Mouse (Mus musculus): Measurements from ENCODE around the gene Cmklr1. TPM values are rescaled to one million over a fixed set of nuclear protein-coding genes. Genes with fewer than 3 reads are reported as not detected.

The Cmklr1 gene
- polyA plus RNA-seq, 1 experiment from 2014 or later: 2.6 TPM

DNA sequence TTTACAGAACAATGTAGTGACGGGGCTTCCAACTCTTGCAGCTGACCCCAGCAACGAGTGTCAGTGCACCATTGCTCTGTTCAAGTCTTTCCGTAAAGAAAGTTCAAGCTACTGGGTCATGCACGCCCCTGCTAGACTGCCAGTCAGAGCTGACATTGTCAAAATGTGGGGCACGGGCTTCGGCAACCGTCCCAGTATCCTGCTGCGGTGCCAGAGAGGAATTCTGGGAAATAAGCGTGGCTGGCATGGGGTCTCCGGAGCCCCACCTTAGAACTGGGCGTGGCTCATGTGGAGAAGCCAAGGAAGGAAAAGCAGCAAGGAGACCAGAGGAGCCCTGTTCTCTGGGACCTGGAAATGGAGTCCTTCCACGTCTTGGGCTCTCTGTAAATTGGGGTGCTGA lies 84.4 kb downstream of the Cmklr1 start:
- 68% methylated on average over 12 of the region's 12 CpGs for WGBS
- Histone ChIP-seq H3K27ac (replicated peaks) (no peak overlapping the region), H3K27me3 (ENCODE audit: control insufficient read depth, insufficient read depth, low read length) (no peaks in the 10 kb centered on the region), H3K9me3 (ENCODE audit: control insufficient read depth, low read length) (no peaks in the 10 kb centered on the region), H3K4me3 (ENCODE audit: low read depth, low read length) (no peak overlapping the region), H3K4me1 (replicated peaks; ENCODE audit: control insufficient read depth, insufficient read depth) (no peaks in the 10 kb centered on the region), H3K4me2 (replicated peaks; ENCODE audit: low read depth) (no peak overlapping the region), H3K9ac (ENCODE audit: low read length) (no peak overlapping the region), H3K36me3 (ENCODE audit: control insufficient read depth, insufficient read depth, low read length) (no peaks in the 10 kb centered on the region)
- no peak for ATAC-seq (ENCODE audit: low FRiP score, low TSS enrichment)
- no peak for DNase-seq (ENCODE audit: low spot score)
- no peak for TF ChIP-seq EP300 (optimal IDR thresholded peaks at IDR 0.05)
- TF ChIP-seq CTCF (IDR thresholded peaks at IDR 0.05; ENCODE audit: low read depth): no peak

DNA sequence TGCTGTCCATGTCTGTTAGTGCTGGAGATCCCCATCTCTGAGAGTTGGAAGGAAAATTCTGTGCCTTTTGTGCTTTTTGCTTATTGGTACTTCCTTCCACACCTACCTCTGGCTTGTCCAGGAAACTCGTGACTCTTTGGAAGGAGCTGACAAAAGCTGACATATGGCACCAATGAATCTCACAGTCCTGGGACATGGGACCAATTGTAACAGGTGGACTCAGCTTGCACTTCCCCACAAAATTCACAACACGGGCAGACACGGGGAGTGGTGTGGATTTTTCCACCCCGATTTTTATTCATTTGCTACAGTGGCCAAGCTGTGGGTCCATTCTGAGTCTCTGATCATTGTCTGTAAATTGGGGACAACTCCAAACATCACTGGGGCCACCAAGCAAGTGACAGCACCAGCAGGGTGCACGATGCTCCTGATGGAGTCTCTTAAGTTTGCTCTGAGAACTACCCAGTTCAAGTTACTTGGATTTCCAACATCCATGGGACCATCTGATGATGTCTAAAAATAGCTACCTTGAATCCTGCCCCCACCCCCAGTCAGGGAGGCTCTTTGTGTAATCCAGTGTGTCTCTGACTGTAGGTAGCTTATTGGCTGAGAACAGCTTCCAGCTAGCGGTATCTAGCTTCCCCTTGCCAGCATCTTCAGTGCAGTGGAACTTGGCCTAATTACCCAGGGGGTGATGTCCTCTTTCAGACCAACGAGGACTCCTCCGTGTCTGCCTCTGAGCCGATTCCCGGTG lies 84.9 kb downstream of the Cmklr1 start:
- no peak for TF ChIP-seq EP300 (optimal IDR thresholded peaks at IDR 0.05)
- no peak for TF ChIP-seq CTCF (IDR thresholded peaks at IDR 0.05; ENCODE audit: low read depth)
- Histone ChIP-seq H3K4me1 (replicated peaks; ENCODE audit: control insufficient read depth, insufficient read depth) (no peaks in the 10 kb centered on the region), H3K4me3 (ENCODE audit: low read depth, low read length) (no peak overlapping the region), H3K9me3 (ENCODE audit: control insufficient read depth, low read length) (no peaks in the 10 kb centered on the region), H3K27ac (replicated peaks) (no peak overlapping the region), H3K4me2 (replicated peaks; ENCODE audit: low read depth) (no peak overlapping the region), H3K36me3 (ENCODE audit: control insufficient read depth, insufficient read depth, low read length) (no peaks in the 10 kb centered on the region), H3K9ac (ENCODE audit: low read length) (no peak overlapping the region), H3K27me3 (ENCODE audit: control insufficient read depth, insufficient read depth, low read length) (no peaks in the 10 kb centered on the region)
- ATAC-seq (ENCODE audit: low FRiP score, low TSS enrichment) (no peak), DNase-seq (ENCODE audit: low spot score) (no peak)
- whole genome bisulfite sequencing: 69% methylated on average over 10 of the region's 10 CpGs

DNA sequence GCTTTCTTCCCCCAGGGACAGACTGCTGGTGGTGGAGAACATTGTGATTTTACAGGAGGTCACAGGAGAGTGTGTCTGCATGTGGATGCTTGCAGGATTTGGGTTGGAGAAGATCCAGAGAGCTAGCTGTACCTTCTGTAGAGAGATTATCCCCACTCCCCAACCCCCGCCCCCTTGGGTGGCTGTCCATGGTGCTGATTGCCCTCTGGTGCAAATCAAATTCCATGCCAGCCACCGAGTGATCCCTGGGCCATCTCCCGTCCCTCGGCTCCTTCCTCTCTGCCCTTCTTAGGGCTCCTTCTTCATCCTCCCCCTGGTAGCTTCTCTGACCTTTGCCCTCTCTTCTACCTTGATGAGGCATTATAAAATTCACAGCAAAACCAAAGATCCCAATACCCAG lies 85.8 kb downstream of the Cmklr1 start:
- Histone ChIP-seq H3K9me3 (ENCODE audit: control insufficient read depth, low read length) (no peaks in the 10 kb centered on the region), H3K36me3 (ENCODE audit: control insufficient read depth, insufficient read depth, low read length) (no peaks in the 10 kb centered on the region), H3K4me3 (ENCODE audit: low read depth, low read length) (no peak overlapping the region), H3K27me3 (ENCODE audit: control insufficient read depth, insufficient read depth, low read length) (no peaks in the 10 kb centered on the region), H3K4me1 (replicated peaks; ENCODE audit: control insufficient read depth, insufficient read depth) (no peaks in the 10 kb centered on the region), H3K9ac (ENCODE audit: low read length) (no peak overlapping the region), H3K4me2 (replicated peaks; ENCODE audit: low read depth) (no peak overlapping the region), H3K27ac (replicated peaks) (no peak overlapping the region)
- 34% methylated on average over 4 of the region's 4 CpGs for WGBS
- ATAC-seq (ENCODE audit: low FRiP score, low TSS enrichment): no peak
- TF ChIP-seq CTCF (IDR thresholded peaks at IDR 0.05; ENCODE audit: low read depth): no peak
- TF ChIP-seq EP300 (optimal IDR thresholded peaks at IDR 0.05): no peak
- DNase-seq (ENCODE audit: low spot score): no peak

Other genes starting within 250 kb of the Cmklr1 start
- gene Wscd2, start 160.1 kb downstream of the Cmklr1 start, polyA plus RNA-seq (2015; fragmentation: Nextera tagmentation; extraction: Ambion mirVana): 5.2 and 5.7 TPM in 2 replicates
- gene 1700069L16Rik, start 74.3 kb upstream of the Cmklr1 start, polyA plus RNA-seq (2015; fragmentation: Nextera tagmentation; extraction: Ambion mirVana): not detected in 2 replicates
- 5.5 and 6.0 TPM in 2 replicates for gene Ficd, start 85.4 kb upstream of the Cmklr1 start, polyA plus RNA-seq (2015; fragmentation: Nextera tagmentation; extraction: Ambion mirVana)
- gene Sart3, start 122.1 kb upstream of the Cmklr1 start, polyA plus RNA-seq (2015; fragmentation: Nextera tagmentation; extraction: Ambion mirVana): 10.4 and 11.2 TPM in 2 replicates
- 154 and 166 TPM in 2 replicates for gene Iscu, start 122.3 kb upstream of the Cmklr1 start, polyA plus RNA-seq (2015; fragmentation: Nextera tagmentation; extraction: Ambion mirVana)
- 35.3 and 36.6 TPM in 2 replicates for gene Tmem119, start 150.1 kb upstream of the Cmklr1 start, polyA plus RNA-seq (2015; fragmentation: Nextera tagmentation; extraction: Ambion mirVana)
- 2.0 and 2.6 TPM in 2 replicates for gene Selplg, start 182.2 kb upstream of the Cmklr1 start, polyA plus RNA-seq (2015; fragmentation: Nextera tagmentation; extraction: Ambion mirVana)

All from stomach, postnatal 0 days (tissue).